Mouse (Mus musculus) telencephalon, adult 2 months (tissue): ENCODE data around the gene Ybx3.

ENCODE experiments used
- DNase-seq: peaks from one replicate; pipeline ENCODE4 v3.0.0-alpha.2; 2011; ENCODE audit warnings: low read depth, low spot score

Ybx3 gene

DNA sequence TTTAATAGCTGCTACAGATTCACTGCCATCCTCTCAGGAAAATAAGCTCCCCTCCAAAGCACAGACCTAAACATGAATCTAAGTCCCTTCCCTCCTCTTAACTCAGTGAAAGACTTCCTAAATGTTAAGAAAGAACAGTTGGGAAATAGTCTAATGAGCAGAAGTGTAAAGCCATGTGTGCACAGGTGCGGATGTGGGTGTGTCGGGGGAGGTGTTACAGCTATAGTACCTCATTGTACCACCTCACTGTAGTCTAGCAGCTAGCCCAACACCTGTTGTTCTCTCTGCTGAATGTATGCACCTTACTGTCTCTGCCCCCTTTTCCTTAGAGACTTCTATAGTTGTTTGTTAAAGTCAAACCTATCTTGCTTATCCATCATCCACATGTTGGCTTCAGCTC, 61.2 kb downstream of the Ybx3 start:
- no peak for DNase-seq

DNA sequence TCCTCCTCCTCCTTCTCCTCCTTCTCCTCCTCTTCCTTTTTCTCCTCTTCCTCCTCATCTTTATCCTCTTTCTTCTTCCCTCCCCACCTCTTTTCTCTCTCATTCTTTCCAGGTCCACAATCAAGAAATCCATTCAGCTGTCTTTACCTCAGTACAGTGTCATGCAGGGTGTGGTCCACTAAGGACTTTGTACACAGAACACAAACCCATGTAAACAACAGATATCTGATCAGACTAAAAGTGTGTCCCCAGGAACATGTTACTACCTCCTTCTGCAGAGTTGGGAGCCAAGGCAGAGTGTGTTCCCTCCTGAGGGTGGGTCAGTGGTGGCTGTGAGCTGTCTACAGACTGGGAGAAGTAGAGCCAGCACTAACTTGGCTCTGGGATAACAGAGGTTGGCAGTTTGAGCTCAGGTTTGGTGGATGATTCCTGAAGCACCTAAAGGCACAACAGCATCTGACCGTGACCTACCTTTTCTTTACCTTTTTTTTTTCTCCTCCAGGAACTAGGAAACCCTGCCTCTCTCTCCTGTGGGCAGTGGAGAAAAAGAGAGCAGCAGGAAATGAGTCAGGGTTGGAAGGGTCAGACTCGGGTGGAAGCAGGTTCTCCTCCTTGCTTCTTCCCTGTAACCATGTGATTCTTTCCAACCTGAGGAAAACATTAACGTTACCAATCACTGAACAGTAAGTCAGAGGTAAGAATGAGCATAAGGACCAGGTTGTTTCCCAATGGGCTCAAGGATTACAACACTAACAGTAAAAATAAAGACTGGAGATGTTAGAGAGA, 66.2 kb downstream of the Ybx3 start:
- DNase-seq, result no peak

DNA sequence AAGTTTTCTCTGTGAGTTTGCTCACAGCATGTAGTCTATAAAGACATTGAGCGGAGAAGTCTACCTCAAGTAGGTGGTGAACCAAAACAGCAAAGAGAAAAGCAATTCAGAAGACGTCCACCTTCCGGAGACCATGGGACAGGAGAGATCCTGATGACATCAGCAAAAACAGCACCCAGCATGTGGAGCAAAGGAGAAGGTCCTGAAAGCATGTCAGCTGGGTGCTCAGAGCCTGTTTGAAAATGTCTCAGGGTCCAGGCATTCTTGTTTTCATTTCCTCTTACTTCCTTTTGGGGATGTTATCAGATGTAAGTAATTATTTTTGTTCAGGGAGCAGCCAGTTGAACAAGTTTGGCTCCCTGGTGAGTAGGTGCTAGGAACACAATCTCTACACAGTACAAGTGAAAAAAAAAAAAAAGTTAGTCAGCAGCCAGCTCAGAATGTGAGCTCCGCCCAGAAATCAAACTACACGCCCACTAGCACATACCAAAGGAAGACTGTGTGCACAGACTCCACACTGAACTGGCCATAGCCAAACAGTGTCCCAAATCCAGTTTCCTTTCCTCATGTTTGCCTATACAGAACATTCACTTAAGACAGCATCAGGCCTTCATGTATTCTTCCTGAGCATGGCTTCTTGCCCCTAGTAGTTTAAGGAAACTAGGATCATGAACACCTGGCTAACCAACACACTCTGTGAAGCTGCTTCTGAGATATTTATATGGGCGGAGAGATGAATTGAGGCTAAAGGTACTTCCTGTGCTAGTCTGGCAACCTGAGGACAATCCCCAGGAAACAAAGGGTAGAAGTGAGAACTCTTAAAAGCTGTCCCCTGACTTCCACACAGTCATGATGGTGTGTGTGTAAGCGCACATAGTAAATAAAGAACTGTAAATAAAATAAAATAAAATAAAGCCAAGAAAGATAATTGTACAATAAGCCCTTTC, 71.8 kb downstream of the Ybx3 start:
- DNase-seq, result no peak
